Mouse (Mus musculus): Measurements from ENCODE around the gene Hist1h4c. TPM values are rescaled to one million over a fixed set of nuclear protein-coding genes. Genes with fewer than 3 reads are reported as not detected.
"Not testable (repeated sequence)": the region's sequence is repeated elsewhere in the genome, so short reads cannot be mapped to it uniquely, and the experiment has no call there.

Hist1h4c gene
- polyA plus RNA-seq, 1 experiment: 2.1 TPM

GRCm38 (mm10) chr13:23693856-23694440 is 4.3 kb downstream of the Hist1h4c start:
- Histone ChIP-seq H3K4me3 (ENCODE audit: insufficient read depth, low read depth, low read length) (no peak overlapping the region), H3K27ac (replicated peaks; ENCODE audit: low read depth, low read length) (no peak overlapping the region)

GRCm38 (mm10) chr13:23689459-23689858 is 8.8 kb downstream of the Hist1h4c start:
- Histone ChIP-seq H3K4me1 (ENCODE audit: control insufficient read depth, insufficient read depth, insufficient read length, low read length) (peaks cover 2% of the 10 kb centered on the region), H3K27ac (replicated peaks; ENCODE audit: low read depth, low read length) (no peak overlapping the region), H3K4me3 (ENCODE audit: insufficient read depth, low read depth, low read length) (no peak overlapping the region)

More at GRCm38 (mm10) chr13:23693856-23694440, 4.3 kb downstream of the Hist1h4c start:
- no peaks in the 10 kb centered on the region; the same call in 1 of the 2 replicates for H3K4me1 ChIP-seq (ENCODE audit: control insufficient read depth, insufficient read depth, insufficient read length, low read length)

- Histone ChIP-seq H3K4me1 (ENCODE audit: control insufficient read depth, insufficient read depth, insufficient read length, low read length) (peaks cover 2% of the 10 kb centered on the region), H3K27ac (replicated peaks; ENCODE audit: low read depth, low read length) (no peak overlapping the region), H3K4me3 (ENCODE audit: insufficient read depth, low read depth, low read length) (no peak overlapping the region)
These were observed 9.3 kb downstream of the Hist1h4c start for GRCm38 (mm10) chr13:23688956-23689355.

GRCm38 (mm10) chr13:23687907-23688306 is 10.3 kb downstream of the Hist1h4c start:
- no peak overlapping the region for H3K27ac ChIP-seq (replicated peaks; ENCODE audit: low read depth, low read length)

GRCm38 (mm10) chr13:23687181-23687580 is 11.1 kb downstream of the Hist1h4c start:
- Histone ChIP-seq H3K4me1 (ENCODE audit: control insufficient read depth, insufficient read depth, insufficient read length, low read length) (peaks cover 2% of the 10 kb centered on the region), H3K27ac (replicated peaks; ENCODE audit: low read depth, low read length) (no peak overlapping the region), H3K4me3 (ENCODE audit: insufficient read depth, low read depth, low read length) (no peak overlapping the region)

More at GRCm38 (mm10) chr13:23687907-23688306, 10.3 kb downstream of the Hist1h4c start:
- H3K4me3 ChIP-seq (ENCODE audit: insufficient read depth, low read depth, low read length): no peak overlapping the region
- H3K4me1 ChIP-seq (ENCODE audit: control insufficient read depth, insufficient read depth, insufficient read length, low read length): peaks cover 2% of the 10 kb centered on the region

GRCm38 (mm10) chr13:23685966-23686365 is 12.3 kb downstream of the Hist1h4c start:
- peak overlapping the region; percentile 75 for H3K27ac ChIP-seq (replicated peaks; ENCODE audit: low read depth, low read length)
- peak overlapping the region; percentile 60 for H3K4me3 ChIP-seq (ENCODE audit: insufficient read depth, low read depth, low read length)
- peaks cover 2% of the 10 kb centered on the region for H3K4me1 ChIP-seq (ENCODE audit: control insufficient read depth, insufficient read depth, insufficient read length, low read length)

- Histone ChIP-seq H3K27ac (replicated peaks; ENCODE audit: low read depth, low read length) (peak overlapping the region; percentile 75), H3K4me1 (ENCODE audit: control insufficient read depth, insufficient read depth, insufficient read length, low read length) (peaks cover 2% of the 10 kb centered on the region; the same call in 1 of the 2 replicates), H3K4me3 (ENCODE audit: insufficient read depth, low read depth, low read length) (peak overlapping the region; percentile 60)
These were observed 13.0 kb downstream of the Hist1h4c start for GRCm38 (mm10) chr13:23685121-23685861.

GRCm38 (mm10) chr13:23684295-23684945 is 13.8 kb downstream of the Hist1h4c start:
- not testable (repeated sequence) for H3K4me1 ChIP-seq (ENCODE audit: control insufficient read depth, insufficient read depth, insufficient read length, low read length)
- Histone ChIP-seq H3K27ac (replicated peaks; ENCODE audit: low read depth, low read length) (peak overlapping the region; percentile 82), H3K4me3 (ENCODE audit: insufficient read depth, low read depth, low read length) (peak overlapping the region; percentile 60)

GRCm38 (mm10) chr13:23683755-23684281 is 14.4 kb downstream of the Hist1h4c start, which contains the start of the genes Hist1h2ac and Hist1h2bc:
TSS of gene Hist1h2ac (minus strand) at chr13:23683948.
TSS of gene Hist1h2bc (plus strand) at chr13:23684199.
- H3K4me1 ChIP-seq (ENCODE audit: control insufficient read depth, insufficient read depth, insufficient read length, low read length): peaks cover 2% of the 10 kb centered on the region; the same call in 1 of the 2 replicates
- peak within 1 kb of the TSS; percentile 82 for H3K27ac ChIP-seq (replicated peaks; ENCODE audit: low read depth, low read length)
- H3K4me3 ChIP-seq (ENCODE audit: insufficient read depth, low read depth, low read length): peak within 1 kb of the TSS; percentile 60

- H3K27ac ChIP-seq (replicated peaks; ENCODE audit: low read depth, low read length); H3K4me1 ChIP-seq (ENCODE audit: control insufficient read depth, insufficient read depth, insufficient read length, low read length): not testable (repeated sequence)
- peak overlapping the region; percentile 59; the same call in 1 of the 2 replicates for H3K4me3 ChIP-seq (ENCODE audit: insufficient read depth, low read depth, low read length)
These were observed 15.1 kb downstream of the Hist1h4c start for GRCm38 (mm10) chr13:23682947-23683754.

- Histone ChIP-seq H3K4me3 (ENCODE audit: insufficient read depth, low read depth, low read length) (no peak overlapping the region), H3K4me1 (ENCODE audit: control insufficient read depth, insufficient read depth, insufficient read length, low read length) (peaks cover 2% of the 10 kb centered on the region; the same call in 1 of the 2 replicates), H3K27ac (replicated peaks; ENCODE audit: low read depth, low read length) (no peak overlapping the region)
These were observed 15.7 kb downstream of the Hist1h4c start for GRCm38 (mm10) chr13:23682623-23682946.

- peaks cover 2% of the 10 kb centered on the region; the same call in 1 of the 2 replicates for H3K4me1 ChIP-seq (ENCODE audit: control insufficient read depth, insufficient read depth, insufficient read length, low read length)
- no peak overlapping the region for H3K4me3 ChIP-seq (ENCODE audit: insufficient read depth, low read depth, low read length)
- no peak overlapping the region for H3K27ac ChIP-seq (replicated peaks; ENCODE audit: low read depth, low read length)
These were observed 16.2 kb downstream of the Hist1h4c start for GRCm38 (mm10) chr13:23681990-23682582.

- Histone ChIP-seq H3K4me1 (ENCODE audit: control insufficient read depth, insufficient read depth, insufficient read length, low read length) (no peaks in the 10 kb centered on the region), H3K27ac (replicated peaks; ENCODE audit: low read depth, low read length) (no peak overlapping the region), H3K4me3 (ENCODE audit: insufficient read depth, low read depth, low read length) (no peak overlapping the region)
These were observed 35.7 kb downstream of the Hist1h4c start for GRCm38 (mm10) chr13:23662536-23662935.
